Mouse (Mus musculus): ENCODE measurements around the gene Midn. TPM values are rescaled to one million over a fixed set of nuclear protein-coding genes. Genes with fewer than 3 reads are reported as not detected.
A peak's percentile ranks its signal among the peaks of the same experiment; 100 is the strongest.

Midn gene
- total RNA-seq, 1 experiment from 2014 or later: 20.2 TPM

DNA sequence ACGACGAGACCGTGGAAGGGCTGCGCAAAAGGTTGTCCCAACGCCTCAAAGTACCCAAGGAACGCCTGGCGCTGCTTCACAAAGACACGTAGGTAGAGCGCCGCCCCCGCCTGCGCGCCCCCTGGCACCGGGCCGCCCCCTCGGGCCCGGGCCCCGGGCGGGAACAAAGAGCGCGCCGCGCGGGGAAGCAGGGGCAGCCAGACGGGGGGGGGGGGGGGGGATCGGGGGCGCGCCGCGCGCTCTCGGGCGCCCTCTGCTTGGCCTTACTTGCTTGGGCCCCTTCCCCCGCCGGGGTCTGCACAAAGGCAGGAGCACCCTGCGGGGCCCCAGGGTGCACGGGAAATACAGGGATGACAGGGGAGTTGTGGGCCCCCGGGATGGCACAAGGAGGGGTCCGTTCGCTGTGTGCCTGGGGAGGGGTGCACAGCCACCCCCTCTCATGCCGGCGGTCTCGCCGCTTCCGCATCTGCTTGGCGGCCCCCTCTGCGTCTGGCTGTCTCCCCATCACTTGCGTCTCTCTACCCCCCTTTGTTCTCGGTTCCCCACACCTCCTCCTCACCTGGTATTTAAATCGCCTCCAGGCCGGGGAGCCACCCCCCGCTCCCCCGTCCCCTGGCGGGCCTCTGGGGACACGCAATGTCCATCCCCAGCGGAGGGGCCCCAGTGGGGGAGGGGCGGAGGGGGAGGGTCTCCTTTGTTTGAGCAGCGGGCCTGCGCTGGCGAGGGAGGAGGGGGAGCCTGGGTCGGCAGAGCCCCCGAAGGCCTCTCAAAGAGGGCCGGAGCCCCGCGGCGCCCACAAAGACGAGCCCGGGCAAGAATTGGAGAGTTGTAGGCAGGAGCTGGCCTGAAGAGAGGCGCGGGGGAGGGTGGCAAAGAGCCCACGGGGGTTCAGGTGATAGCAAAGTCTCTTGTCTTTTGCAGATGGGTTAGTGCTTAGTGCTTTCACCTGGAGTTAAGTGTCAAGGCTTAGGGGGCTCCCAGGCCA lies 2.4 kb downstream of the Midn start:
- no peak for ATAC-seq (replicated peaks in 1 of 2; ENCODE audit: insufficient read depth in 1 of 2, low FRiP score in 2 of 2, low TSS enrichment in 1 of 2, low read depth in 1 of 2, poor library complexity in 2 of 2, severe bottlenecking in 2 of 2)

DNA sequence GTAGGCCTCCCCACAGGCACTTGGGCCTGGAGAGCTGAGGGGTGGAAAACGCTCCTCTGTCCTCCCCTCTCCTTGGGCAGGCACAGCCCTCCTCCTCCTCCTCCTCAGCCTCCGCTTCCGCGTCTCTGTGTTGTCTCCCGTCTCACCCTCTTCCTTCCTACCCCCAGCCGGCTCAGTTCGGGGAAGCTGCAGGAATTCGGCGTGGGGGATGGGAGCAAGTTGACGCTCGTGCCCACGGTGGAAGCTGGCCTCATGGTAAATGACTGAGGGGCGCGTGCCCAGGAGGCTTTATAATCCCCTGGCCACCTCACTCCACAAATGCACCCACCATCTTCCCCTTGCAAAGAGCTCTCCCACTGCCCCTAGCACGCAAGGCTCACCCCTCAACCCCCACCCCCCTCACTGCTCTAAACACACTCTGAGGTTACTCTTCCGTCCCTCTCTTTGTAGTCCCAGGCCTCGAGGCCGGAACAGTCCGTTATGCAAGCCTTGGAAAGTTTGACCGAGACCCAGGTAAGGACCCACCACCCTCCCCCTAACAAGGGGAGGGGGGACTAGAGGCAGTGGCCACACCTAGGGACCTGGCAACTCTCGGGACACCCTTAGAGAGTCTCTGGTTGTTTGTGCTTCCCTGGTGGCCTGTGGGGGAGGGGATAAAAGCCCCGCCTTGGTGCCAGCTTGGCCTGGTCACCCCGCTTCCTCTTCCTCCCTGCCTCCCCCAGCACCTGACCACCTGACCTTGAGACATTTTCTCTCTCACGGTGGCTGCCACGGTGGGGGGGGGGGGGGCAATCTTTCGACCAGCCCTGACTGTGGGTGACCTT lies 3.4 kb downstream of the Midn start:
- no peak for ATAC-seq (replicated peaks in 1 of 2; ENCODE audit: insufficient read depth in 1 of 2, low FRiP score in 2 of 2, low TSS enrichment in 1 of 2, low read depth in 1 of 2, poor library complexity in 2 of 2, severe bottlenecking in 2 of 2)

DNA sequence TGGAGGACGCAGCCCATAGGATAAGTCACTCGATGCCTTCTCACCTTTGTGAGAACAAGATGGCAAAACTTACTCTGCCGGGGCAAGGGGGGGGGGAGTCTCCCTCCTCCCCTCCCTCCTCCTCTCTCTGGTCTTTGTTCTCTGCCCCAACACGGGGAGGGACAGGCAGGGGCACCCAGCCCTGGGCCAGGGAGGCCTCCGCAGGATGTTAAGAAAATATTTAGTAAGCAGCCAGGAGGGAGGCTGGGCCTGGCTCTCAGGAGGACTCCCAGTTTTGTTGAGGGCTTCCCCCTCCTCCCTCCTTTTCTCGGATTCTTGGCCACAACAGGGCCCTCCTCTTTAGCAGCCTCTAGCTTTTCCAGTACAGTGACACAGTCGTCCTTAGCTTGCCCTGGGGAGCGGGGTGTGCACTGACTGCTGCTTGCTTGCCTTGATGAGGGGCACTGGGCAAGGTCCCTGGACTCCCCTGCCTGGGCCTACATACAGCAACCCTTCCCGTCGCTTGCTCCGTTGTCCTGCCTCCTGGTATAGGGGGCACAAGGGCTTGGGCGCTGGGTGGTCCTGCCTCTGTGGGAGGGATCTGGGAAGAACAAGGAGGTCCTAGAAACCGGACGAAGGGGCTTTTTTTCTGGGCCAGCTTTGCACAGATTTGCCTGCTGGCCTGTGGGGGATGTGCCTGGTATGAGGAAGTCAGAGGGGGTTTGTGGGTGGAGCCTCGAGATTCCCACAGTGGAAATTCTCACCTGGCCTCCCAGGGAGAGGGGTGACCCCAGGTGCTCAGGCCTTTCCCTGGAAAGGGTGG lies 4.2 kb downstream of the Midn start:
- ATAC-seq (replicated peaks in 1 of 2; ENCODE audit: insufficient read depth in 1 of 2, low FRiP score in 2 of 2, low TSS enrichment in 1 of 2, low read depth in 1 of 2, poor library complexity in 2 of 2, severe bottlenecking in 2 of 2): no peak

DNA sequence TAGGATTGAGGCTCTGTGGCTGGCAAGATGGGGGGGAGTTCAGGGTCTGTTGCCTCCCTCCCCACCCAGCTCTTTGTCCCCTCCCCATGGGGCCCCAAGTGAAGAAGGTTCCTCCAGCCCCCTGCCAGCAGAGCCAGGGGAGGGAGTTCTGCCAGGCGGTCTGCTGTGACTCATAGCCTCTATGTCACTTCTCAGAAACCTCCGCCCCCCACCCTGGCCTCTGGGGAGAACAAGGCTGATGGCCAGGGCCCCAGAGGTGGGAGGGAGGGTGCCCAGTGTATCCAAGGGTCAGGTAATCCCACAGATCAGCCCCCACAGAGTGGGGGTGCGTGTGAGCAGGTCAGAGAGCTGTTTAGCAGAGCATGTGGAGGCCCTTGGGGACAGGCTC lies 4.8 kb downstream of the Midn start:
- no peak for ATAC-seq (replicated peaks in 1 of 2; ENCODE audit: insufficient read depth in 1 of 2, low FRiP score in 2 of 2, low TSS enrichment in 1 of 2, low read depth in 1 of 2, poor library complexity in 2 of 2, severe bottlenecking in 2 of 2)

DNA sequence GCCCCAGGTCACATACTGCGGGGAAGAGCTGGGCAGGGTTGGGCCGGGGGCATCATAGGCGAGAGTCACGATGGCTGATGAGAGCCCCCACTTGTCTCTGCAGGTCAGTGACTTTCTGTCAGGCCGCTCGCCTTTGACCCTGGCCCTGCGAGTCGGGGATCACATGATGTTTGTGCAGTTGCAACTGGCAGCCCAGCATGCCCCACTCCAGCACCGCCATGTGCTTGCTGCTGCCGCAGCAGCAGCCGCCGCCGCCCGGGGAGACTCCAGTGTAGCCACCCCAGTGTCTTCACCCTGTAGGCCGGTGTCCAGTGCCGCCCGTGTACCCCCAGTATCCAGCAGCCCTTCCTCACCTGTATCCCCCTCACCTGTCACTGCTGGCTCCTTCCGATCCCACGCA lies 5.6 kb downstream of the Midn start:
- no peak for ATAC-seq (replicated peaks in 1 of 2; ENCODE audit: insufficient read depth in 1 of 2, low FRiP score in 2 of 2, low TSS enrichment in 1 of 2, low read depth in 1 of 2, poor library complexity in 2 of 2, severe bottlenecking in 2 of 2)

DNA sequence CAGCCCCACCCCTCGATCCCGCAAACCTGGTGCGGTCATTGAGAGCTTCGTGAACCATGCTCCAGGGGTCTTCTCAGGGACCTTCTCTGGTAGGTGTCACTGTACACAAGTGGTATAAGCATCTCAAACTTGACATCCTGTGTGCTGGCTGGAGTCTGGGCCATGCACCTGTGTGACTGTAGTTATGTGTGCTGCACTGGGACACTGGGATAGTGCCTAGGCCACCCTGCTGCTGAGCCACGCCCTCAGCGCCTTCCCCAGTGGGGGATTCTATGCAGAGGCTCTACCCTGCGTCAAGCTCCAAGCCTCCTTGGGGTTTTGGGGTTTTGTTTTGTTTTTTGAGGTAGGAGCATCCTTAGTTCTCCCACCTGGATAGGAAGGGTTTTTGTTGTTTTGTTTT lies 6.3 kb downstream of the Midn start:
- ATAC-seq (replicated peaks in 1 of 2; ENCODE audit: insufficient read depth in 1 of 2, low FRiP score in 2 of 2, low TSS enrichment in 1 of 2, low read depth in 1 of 2, poor library complexity in 2 of 2, severe bottlenecking in 2 of 2): no peak

DNA sequence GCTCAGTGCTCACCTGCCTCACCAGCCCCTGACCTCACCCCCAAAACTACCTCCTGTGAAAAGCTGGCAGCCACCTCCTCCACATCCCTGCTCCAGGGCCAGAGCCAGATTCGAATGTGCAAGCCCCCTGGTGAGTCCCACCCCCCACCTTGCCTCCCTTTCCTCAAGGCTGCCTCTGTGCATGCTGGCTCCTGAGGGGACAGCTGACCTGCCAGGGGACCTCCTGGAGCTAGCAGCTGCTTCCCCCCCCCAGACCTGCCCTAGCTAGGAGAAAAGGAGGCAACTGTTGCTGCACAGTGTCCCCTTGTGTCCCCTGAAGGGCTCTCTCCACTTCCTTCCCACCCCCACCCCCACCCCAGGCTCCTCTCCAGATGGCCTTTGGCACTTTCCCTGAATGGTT lies 7.2 kb downstream of the Midn start:
- ATAC-seq (replicated peaks in 1 of 2; ENCODE audit: insufficient read depth in 1 of 2, low FRiP score in 2 of 2, low TSS enrichment in 1 of 2, low read depth in 1 of 2, poor library complexity in 2 of 2, severe bottlenecking in 2 of 2): no peak

DNA sequence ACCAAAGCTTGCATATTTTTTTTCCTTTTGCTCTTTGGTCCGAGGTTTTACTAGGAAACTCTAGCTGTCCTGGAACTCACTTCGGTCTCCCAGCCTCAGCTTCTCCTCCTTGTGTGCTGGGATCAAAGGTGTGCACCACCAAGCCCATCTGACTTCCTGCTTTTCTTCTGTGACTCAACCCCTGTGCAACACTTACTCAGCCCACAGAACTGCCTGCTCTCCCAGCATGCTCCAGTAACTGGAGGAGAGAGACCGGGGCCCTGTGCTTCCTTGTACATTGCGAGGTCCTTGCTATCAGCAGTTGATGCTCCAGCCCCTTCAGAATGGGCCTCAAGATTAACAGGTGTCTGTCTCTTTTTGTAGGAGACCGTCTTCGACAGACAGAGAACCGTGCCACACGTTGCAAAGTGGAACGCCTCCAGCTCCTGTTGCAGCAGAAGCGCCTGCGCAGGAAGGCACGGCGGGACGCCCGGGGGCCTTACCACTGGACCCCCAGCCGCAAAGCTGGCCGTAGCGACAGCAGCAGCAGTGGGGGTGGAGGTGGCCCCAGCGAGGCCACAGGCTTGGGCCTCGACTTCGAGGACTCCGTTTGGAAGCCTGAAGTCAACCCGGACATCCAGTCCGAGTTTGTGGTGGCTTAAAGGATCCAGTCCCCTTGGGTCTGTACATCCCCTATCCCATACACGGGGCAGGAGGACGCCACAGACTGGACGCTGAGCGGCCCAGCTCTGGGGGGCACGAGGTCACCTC lies 8.1 kb downstream of the Midn start:
- no peak for ATAC-seq (replicated peaks in 1 of 2; ENCODE audit: insufficient read depth in 1 of 2, low FRiP score in 2 of 2, low TSS enrichment in 1 of 2, low read depth in 1 of 2, poor library complexity in 2 of 2, severe bottlenecking in 2 of 2)

DNA sequence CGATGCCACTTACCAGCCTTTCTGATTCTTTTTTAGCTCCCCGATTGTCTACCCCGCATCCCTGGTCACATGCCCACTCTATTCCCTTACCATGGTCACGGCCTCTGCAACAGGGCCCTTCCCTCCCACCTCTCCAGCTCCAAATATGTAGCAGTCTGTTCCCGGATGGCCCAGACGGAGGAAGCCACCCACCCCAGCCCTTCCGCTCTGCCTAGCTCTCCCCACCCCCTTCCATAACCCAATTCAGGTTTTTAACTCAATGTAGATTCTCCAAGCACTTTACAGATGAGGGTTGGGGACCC lies 8.6 kb downstream of the Midn start:
- ATAC-seq (replicated peaks in 1 of 2; ENCODE audit: insufficient read depth in 1 of 2, low FRiP score in 2 of 2, low TSS enrichment in 1 of 2, low read depth in 1 of 2, poor library complexity in 2 of 2, severe bottlenecking in 2 of 2): no peak

DNA sequence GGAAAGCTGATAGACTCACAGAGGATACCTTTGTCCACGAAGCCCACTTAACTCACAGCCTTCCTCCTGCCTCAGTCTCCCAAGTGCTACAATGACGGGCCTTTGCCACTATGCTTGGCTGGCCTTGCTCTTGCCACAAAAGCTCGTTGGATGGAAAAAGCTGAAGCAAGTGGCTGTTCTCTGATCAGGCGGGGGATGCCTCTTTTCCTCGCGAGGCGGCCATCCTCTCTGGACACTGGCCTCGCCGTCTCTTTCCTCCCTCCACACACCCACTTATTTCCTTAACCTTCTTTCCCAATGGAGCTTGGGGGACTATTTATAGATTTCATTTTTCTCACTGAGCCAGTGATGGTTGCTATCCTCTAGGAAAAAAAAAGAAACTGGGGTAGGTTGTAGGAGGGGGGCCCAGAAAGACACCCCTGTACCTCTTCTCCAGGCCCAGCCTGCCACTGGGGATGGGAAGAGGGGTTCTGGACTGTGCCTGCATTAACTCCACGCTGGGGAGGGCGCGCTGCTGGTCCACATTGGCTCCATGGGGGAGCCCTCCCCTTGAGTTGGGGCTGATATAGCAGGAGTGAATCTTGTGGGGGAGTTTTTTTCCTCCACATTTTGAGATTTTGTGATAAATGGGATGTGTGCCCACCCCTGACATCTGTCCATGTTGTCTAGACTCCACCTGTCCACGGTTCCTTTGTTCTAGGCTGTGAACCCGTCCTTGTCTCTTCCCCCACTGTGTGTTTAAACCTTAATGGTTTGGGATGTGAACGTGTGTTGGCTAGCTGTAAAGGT lies 9.3 kb downstream of the Midn start:
- ATAC-seq (replicated peaks in 1 of 2; ENCODE audit: insufficient read depth in 1 of 2, low FRiP score in 2 of 2, low TSS enrichment in 1 of 2, low read depth in 1 of 2, poor library complexity in 2 of 2, severe bottlenecking in 2 of 2): no peak

DNA sequence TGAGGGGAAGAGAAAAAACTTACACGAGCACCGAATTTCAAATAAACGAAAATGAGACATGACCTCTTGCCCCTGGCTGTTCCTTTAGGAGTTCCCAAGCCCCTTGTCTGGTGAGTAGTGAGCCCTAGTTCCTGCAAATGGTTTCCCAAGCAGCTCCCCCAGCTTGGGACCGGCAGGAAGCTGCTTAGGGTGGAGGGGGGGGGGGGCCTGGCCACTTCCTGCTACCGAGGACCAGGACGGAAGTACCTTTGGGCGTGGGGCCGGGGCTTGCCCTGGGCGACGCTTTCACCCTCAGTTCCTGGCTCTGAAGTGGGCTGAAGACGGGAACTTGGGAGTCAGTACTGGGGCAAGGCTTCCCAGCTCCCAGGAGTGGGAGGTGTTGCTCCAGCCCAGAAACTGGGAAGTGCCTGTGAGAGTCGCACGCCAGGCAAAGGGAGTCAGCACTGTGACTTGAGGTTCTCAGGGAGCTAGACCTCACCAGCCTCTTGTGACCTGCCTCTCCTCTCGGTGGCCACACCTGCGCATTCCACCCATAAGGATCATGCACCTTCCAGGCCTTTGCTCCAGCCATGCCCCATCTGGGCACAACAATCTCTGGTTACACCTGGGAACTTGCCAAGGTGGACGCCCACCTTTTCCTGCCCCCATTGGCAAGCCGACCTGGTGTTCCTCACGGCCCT lies 10.4 kb downstream of the Midn start:
- peak; percentile 25 to 29; a peak in 3 of 4 replicates for ATAC-seq (replicated peaks in 1 of 2; ENCODE audit: insufficient read depth in 1 of 2, low FRiP score in 2 of 2, low TSS enrichment in 1 of 2, low read depth in 1 of 2, poor library complexity in 2 of 2, severe bottlenecking in 2 of 2)

DNA sequence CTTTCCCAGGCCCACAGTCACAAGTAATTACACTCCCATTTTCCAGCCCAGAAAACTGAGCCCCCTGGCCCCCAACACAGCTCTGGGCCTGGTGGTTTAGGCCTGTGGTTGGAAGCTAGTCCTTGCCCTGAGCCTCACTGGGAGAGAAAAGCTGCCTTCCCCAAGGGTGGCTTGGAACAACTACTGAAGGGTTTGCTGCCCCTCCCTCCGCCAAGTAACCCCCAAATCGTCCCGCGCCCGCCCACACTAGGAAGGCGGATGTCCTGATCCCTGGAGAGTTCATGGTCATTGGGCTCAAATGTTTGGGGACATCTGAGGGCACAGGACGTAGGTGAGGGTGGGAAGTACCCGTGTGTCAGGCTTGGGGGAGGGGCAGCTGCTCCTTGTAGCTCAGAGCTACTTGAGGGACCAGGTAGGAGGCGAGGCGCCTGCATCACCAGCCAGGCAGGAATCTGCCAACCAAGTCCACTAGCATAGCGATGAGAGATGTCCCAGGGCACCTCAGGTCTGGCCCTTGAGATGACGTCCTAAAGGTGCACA lies 11.0 kb downstream of the Midn start:
- 0 out of 4 replicates have a peak, but pooled peaks of 1 of the 2 experiments have one; percentile 2 for ATAC-seq (replicated peaks in 1 of 2; ENCODE audit: insufficient read depth in 1 of 2, low FRiP score in 2 of 2, low TSS enrichment in 1 of 2, low read depth in 1 of 2, poor library complexity in 2 of 2, severe bottlenecking in 2 of 2)

DNA sequence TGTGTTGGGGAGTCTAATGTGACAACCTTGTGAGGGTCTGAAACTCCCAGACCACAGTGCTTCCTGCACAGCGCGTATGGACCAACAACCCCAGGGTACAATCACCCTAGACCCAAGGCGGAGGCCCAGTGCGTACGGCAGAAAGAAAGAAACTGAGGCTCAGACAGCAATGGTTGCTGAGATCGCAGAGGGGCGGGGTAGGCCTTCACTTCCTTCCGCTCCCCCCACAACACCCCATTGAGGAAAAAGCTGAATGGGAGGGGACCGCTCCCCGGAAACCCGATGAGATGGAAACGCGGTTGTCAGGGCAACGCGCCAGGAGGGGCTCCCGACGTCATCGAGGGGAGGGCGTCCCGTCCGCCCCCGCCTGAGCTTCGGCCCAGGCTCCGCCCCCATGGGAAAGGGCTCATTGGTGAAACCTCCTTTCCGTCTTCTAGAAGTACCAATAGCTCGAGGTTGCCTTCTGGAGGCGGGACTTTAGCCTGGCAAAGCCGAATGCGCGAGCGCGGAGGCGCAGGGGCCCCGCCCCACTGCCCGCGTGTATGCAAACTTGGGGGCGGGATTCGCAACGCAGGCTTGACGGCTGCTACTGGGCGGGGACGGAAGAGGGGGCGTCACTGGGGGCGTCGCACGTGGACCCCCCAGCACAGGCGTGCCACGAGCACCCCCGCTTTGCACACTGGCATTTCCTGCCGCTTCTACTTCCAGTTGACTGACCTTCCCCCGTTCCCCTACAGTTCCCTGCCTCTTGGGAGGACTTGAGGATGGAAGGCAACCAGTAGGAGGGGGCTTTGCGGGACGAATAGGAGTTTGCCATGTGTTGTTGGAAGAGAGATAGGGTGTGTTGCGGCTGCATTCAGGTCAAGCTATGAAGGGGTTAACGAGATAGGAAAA lies 11.7 kb downstream of the Midn start:
- peak; percentile 77 to 81 for ATAC-seq (replicated peaks in 1 of 2; ENCODE audit: insufficient read depth in 1 of 2, low FRiP score in 2 of 2, low TSS enrichment in 1 of 2, low read depth in 1 of 2, poor library complexity in 2 of 2, severe bottlenecking in 2 of 2)

DNA sequence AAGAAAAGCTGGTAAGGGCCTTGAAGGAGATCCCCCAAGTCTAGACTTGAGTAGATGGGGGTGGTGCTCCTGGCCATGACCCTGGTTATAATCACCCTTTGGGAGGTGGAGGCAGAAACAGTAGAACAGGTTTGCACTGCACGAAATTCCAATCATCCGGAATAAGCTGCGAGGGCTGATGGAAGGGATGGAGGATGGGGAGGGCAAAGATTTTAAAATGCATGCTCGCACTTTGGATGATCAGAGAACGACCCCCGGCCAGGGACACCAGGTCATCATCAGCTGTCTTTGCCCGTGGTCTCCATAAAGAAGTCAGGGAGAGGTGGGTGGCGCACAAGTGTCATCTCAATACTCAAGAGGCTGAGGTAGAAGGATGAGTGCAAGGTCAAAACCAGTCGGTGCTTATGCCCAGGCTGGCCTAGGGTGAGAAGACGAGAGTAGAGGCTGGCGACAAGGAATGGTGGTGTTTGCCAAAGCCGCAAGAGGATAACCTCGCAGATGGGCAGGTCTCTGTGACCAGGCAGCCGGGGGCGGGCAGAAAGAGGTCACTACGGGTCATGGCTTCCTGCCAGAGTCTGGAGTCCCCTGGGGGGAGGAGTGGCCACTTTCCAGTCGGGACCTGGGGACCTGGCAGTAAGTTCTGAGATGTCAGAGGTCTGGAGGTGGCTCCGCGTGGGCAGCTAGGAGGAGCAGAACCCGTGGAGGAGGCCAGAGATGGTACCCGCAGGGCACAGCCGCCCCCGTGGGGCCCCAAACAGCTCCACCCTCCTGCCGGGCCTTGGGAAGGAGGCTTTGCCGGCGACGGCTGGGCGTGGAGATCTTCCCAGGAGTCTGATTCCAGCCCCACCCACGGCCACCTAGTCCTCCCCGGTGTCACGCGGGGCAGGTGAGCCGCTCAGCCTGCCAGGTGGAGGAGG lies 12.6 kb downstream of the Midn start:
- no peak for ATAC-seq (replicated peaks in 1 of 2; ENCODE audit: insufficient read depth in 1 of 2, low FRiP score in 2 of 2, low TSS enrichment in 1 of 2, low read depth in 1 of 2, poor library complexity in 2 of 2, severe bottlenecking in 2 of 2)
